Mouse (Mus musculus) granulocyte monocyte progenitor cell, adult 5-6 weeks (primary cell): ENCODE data around the gene Pde4b. TPM values are rescaled to one million over a fixed set of nuclear protein-coding genes. Genes with fewer than 3 reads are reported as not detected.
A peak's percentile ranks its signal among the peaks of the same experiment; 100 is the strongest.

ENCODE experiments used
- ATAC-seq: replicated peaks from 2 replicates; pipeline ENCODE4 v1.8.0; 2016; ENCODE audit warnings: mild to moderate bottlenecking, moderate TSS enrichment, inconsistent platforms; ENCODE audit not compliant: poor library complexity, severe bottlenecking
- total RNA-seq, 2 experiments: library from RNA; stranded (forward) in 1 of 2; stranded (reverse) in 1 of 2; fragments of 200-712, 200-1000 nt in 1 of 2; fragments of >200 nt in 1 of 2; fragmentation: Nextera tagmentation in 1 of 2; gene quantifications; 2 replicates each; pipeline ENCODE4 v1.2.3; 2014 to 2017

The Pde4b gene
- total RNA-seq, 2 experiments from 2014 or later: 6.1 to 10.3 TPM

- ATAC-seq: no peak
Measured at GRCm38 (mm10) chr4:102521434-102521833, 434.1 kb downstream of the Pde4b start.

GRCm38 (mm10) chr4:102527361-102527760, 440.0 kb downstream of the Pde4b start:
- no peak for ATAC-seq

- ATAC-seq: 0 out of 2 replicates have a peak, but pooled peaks have one; percentile 8
Measured at GRCm38 (mm10) chr4:102530797-102531196, 443.5 kb downstream of the Pde4b start.

- ATAC-seq: peak; percentile 81
Measured at GRCm38 (mm10) chr4:102531729-102532128, 444.4 kb downstream of the Pde4b start.

- ATAC-seq: no peak
Measured at GRCm38 (mm10) chr4:102533183-102534048, 446.1 kb downstream of the Pde4b start.

GRCm38 (mm10) chr4:102534049-102534730, 446.8 kb downstream of the Pde4b start:
- peak; percentile 83 for ATAC-seq

GRCm38 (mm10) chr4:102535886-102536285, 448.5 kb downstream of the Pde4b start:
- no peak for ATAC-seq

GRCm38 (mm10) chr4:102538266-102538665, 450.9 kb downstream of the Pde4b start:
- ATAC-seq: no peak

GRCm38 (mm10) chr4:102538793-102539192, 451.4 kb downstream of the Pde4b start:
- ATAC-seq: peak; percentile 21; the same call in 1 of the 2 replicates

GRCm38 (mm10) chr4:102539598-102540180, 452.3 kb downstream of the Pde4b start:
- no peak for ATAC-seq

GRCm38 (mm10) chr4:102542976-102543375, 455.6 kb downstream of the Pde4b start:
- no peak for ATAC-seq

GRCm38 (mm10) chr4:102545226-102545625, 457.9 kb downstream of the Pde4b start:
- no peak for ATAC-seq

- no peak for ATAC-seq
Measured at GRCm38 (mm10) chr4:102555566-102555965, 468.2 kb downstream of the Pde4b start.

- ATAC-seq: no peak
Measured at GRCm38 (mm10) chr4:102557006-102557405, 469.7 kb downstream of the Pde4b start.

GRCm38 (mm10) chr4:102557508-102558220, 470.3 kb downstream of the Pde4b start:
- peak; percentile 82 for ATAC-seq

GRCm38 (mm10) chr4:102558328-102558727, 471.0 kb downstream of the Pde4b start:
- no peak for ATAC-seq

GRCm38 (mm10) chr4:102560676-102561280, 473.4 kb downstream of the Pde4b start:
- no peak for ATAC-seq

GRCm38 (mm10) chr4:102563273-102563855, 476.0 kb downstream of the Pde4b start:
- ATAC-seq: no peak

GRCm38 (mm10) chr4:102564286-102564685, 476.9 kb downstream of the Pde4b start:
- no peak for ATAC-seq

GRCm38 (mm10) chr4:102566421-102566820, 479.1 kb downstream of the Pde4b start:
- peak; percentile 51 for ATAC-seq
